Mouse (Mus musculus) C2C12 (cell line): ENCODE measurements at regions not wholly inside any gene's neighbourhood (a gene's known extent, or its start where the extent isn't known, plus 50 kb on each side); places are given as distances from the start of the nearest gene placed in this dataset.

Source experiments
- H3K27me3 ChIP-seq: one replicate; pipeline ENCODE4 v1.6.1; 2011; ENCODE audit not compliant: control insufficient read depth, insufficient read depth, insufficient read length
- H3K36me3 ChIP-seq: one replicate; pipeline ENCODE4 v1.6.1; 2011; ENCODE audit not compliant: control insufficient read depth, insufficient read depth
- H3K4me3 ChIP-seq: one replicate; pipeline ENCODE4 v1.5.1; 2011; ENCODE audit warnings: mild to moderate bottlenecking, control low read depth; ENCODE audit not compliant: poor library complexity, insufficient read depth, severe bottlenecking
- H3K79me2 ChIP-seq: one replicate; pipeline ENCODE4 v1.6.1; 2011; ENCODE audit not compliant: control insufficient read depth, insufficient read depth
- H3K79me3 ChIP-seq: one replicate; pipeline ENCODE4 v1.6.1; 2011; ENCODE audit warnings: low read depth, control low read depth
- H3ac ChIP-seq: one replicate; pipeline ENCODE3; 2011; ENCODE audit warnings: low read depth; ENCODE audit not compliant: control insufficient read depth, insufficient read length
- CEBPB ChIP-seq: IDR thresholded peaks from one replicate; pipeline ENCODE4 v1.6.1; 2011; ENCODE audit warnings: low read depth, mild to moderate bottlenecking, control low read depth, moderate library complexity
- CTCF ChIP-seq: IDR thresholded peaks from one replicate; pipeline ENCODE4 v1.5.1; 2011; ENCODE audit not compliant: control insufficient read depth, insufficient read depth, insufficient read length
- FOSL1 ChIP-seq: IDR thresholded peaks from one replicate; pipeline ENCODE4 v1.8.0; 2011; ENCODE audit warnings: mild to moderate bottlenecking, low read length; ENCODE audit not compliant: poor library complexity, insufficient read depth, severe bottlenecking
- MAX ChIP-seq: IDR thresholded peaks from one replicate; pipeline ENCODE4 v1.6.1; 2011; ENCODE audit warnings: mild to moderate bottlenecking, control low read depth
- MYOD1 ChIP-seq: IDR thresholded peaks from one replicate; pipeline ENCODE4 v1.6.1; 2011; ENCODE audit warnings: low read depth; ENCODE audit not compliant: control insufficient read depth, insufficient read length
- MYOG ChIP-seq: IDR thresholded peaks from one replicate; pipeline ENCODE4 v1.6.1; 2011; ENCODE audit not compliant: control insufficient read depth, insufficient read length; ENCODE audit errors: extremely low read depth
- USF1 ChIP-seq: IDR thresholded peaks from one replicate; pipeline ENCODE4 v1.6.1; 2011; ENCODE audit warnings: low read depth, mild to moderate bottlenecking, control low read depth, moderate library complexity

- no peaks in the 10 kb centered on the region for H3K79me2 ChIP-seq
- H3K4me3 ChIP-seq: no peak overlapping the region
- H3K27me3 ChIP-seq: peaks cover 10% of the 10 kb centered on the region
- no peak for TF ChIP-seq USF1
- no peak for TF ChIP-seq CTCF
- no peak for TF ChIP-seq MAX
- TF ChIP-seq MYOG: no peak
- TF ChIP-seq FOSL1: no peak
- TF ChIP-seq CEBPB: no peak
- no peak for TF ChIP-seq MYOD1
- no peak overlapping the region for H3ac ChIP-seq
- H3K79me3 ChIP-seq: no peaks in the 10 kb centered on the region
- no peaks in the 10 kb centered on the region for H3K36me3 ChIP-seq
Measured at GRCm38 (mm10) chr15:27132761-27133160, 237.4 kb upstream of the Fbxl7 start.

GRCm38 (mm10) chr15:27137580-27137979 lies 242.2 kb upstream of the Fbxl7 start:
- no peak overlapping the region for H3K4me3 ChIP-seq
- H3K36me3 ChIP-seq: no peaks in the 10 kb centered on the region
- no peaks in the 10 kb centered on the region for H3K79me3 ChIP-seq
- no peak for TF ChIP-seq USF1
- no peak for TF ChIP-seq FOSL1
- no peak for TF ChIP-seq CEBPB
- TF ChIP-seq CTCF: no peak
- H3K27me3 ChIP-seq: peaks cover 9% of the 10 kb centered on the region
- H3ac ChIP-seq: no peak overlapping the region
- H3K79me2 ChIP-seq: no peaks in the 10 kb centered on the region

- Histone ChIP-seq H3ac (no peak overlapping the region), H3K36me3 (no peaks in the 10 kb centered on the region), H3K79me2 (no peaks in the 10 kb centered on the region), H3K4me3 (no peak overlapping the region), H3K79me3 (no peaks in the 10 kb centered on the region), H3K27me3 (peaks cover 15% of the 10 kb centered on the region)
- TF ChIP-seq CEBPB (no peak), FOSL1 (no peak), MYOG (no peak), MYOD1 (no peak), CTCF (no peak), MAX (no peak)
Measured at GRCm38 (mm10) chr15:27145860-27146259, 250.5 kb upstream of the Fbxl7 start.

GRCm38 (mm10) chr15:27160986-27161385 lies 265.6 kb upstream of the Fbxl7 start:
- Histone ChIP-seq H3K4me3 (no peak overlapping the region), H3ac (no peak overlapping the region), H3K36me3 (no peaks in the 10 kb centered on the region), H3K79me2 (no peaks in the 10 kb centered on the region), H3K79me3 (no peaks in the 10 kb centered on the region), H3K27me3 (peaks cover 7% of the 10 kb centered on the region)
- no peak for TF ChIP-seq USF1
- TF ChIP-seq FOSL1: no peak
- no peak for TF ChIP-seq MYOD1
- no peak for TF ChIP-seq CEBPB
- TF ChIP-seq MAX: no peak
- no peak for TF ChIP-seq CTCF
- no peak for TF ChIP-seq MYOG

- no peak for TF ChIP-seq MYOD1
- no peak for TF ChIP-seq USF1
- TF ChIP-seq CEBPB: no peak
- TF ChIP-seq CTCF: no peak
- TF ChIP-seq FOSL1: no peak
- no peak for TF ChIP-seq MAX
- no peak for TF ChIP-seq MYOG
- Histone ChIP-seq H3K4me3 (no peak overlapping the region), H3K79me2 (no peaks in the 10 kb centered on the region), H3K36me3 (no peaks in the 10 kb centered on the region), H3K79me3 (no peaks in the 10 kb centered on the region), H3K27me3 (peaks cover 3% of the 10 kb centered on the region), H3ac (no peak overlapping the region)
Measured at GRCm38 (mm10) chr15:27167484-27167883, 272.1 kb upstream of the Fbxl7 start.

- TF ChIP-seq MAX: no peak
- no peak for TF ChIP-seq CTCF
- no peak for TF ChIP-seq CEBPB
- no peak for TF ChIP-seq MYOD1
- TF ChIP-seq FOSL1: no peak
- TF ChIP-seq MYOG: no peak
- no peak for TF ChIP-seq USF1
- Histone ChIP-seq H3K79me2 (no peaks in the 10 kb centered on the region), H3K27me3 (peaks cover 4% of the 10 kb centered on the region), H3K4me3 (no peak overlapping the region), H3ac (no peak overlapping the region), H3K36me3 (no peaks in the 10 kb centered on the region), H3K79me3 (no peaks in the 10 kb centered on the region)
Measured at GRCm38 (mm10) chr15:27169846-27170245, 274.5 kb upstream of the Fbxl7 start.
